Comparison of ENCODE assay signal across 16 mouse cellular contexts in genomic region chr6:140452736-140453135, GRCm38 (mm10).
"Had no signal": no experiment of that assay in that cellular context is flagged by ENCODE, and none has a peak within 500 bp of the region (broad histone marks: within the 10 kb centered on the region; RNA-seq: fewer than 3 reads in every experiment).

No protein-coding gene starts in this region.

- H3K27me3 ChIP-seq: neural tube, embryonic 12.5 days; neural tube, embryonic 13.5 days; neural tube, embryonic 15.5 days; stomach, embryonic 15.5 days had no signal

- H3K4me3 ChIP-seq: neural tube, embryonic 12.5 days; neural tube, embryonic 13.5 days; neural tube, embryonic 15.5 days; stomach, embryonic 15.5 days had no signal

- H3K36me3 ChIP-seq: neural tube, embryonic 15.5 days had no signal

- H3K4me2 ChIP-seq: neural tube, embryonic 12.5 days; neural tube, embryonic 13.5 days; neural tube, embryonic 15.5 days; stomach, embryonic 15.5 days had no signal

- H3K4me1 ChIP-seq: stomach, embryonic 15.5 days had no signal

- H3K9me3 ChIP-seq: neural tube, embryonic 12.5 days; neural tube, embryonic 13.5 days; neural tube, embryonic 15.5 days; stomach, embryonic 15.5 days had no signal

- DNase-seq: retina, postnatal 1 day; right cerebral cortex, postnatal 14 days; right cerebral cortex, postnatal 25 days; right cerebral cortex, postnatal 4 days; spleen, adult 18-20 months; thymus, adult 18-20 months; thymus, adult 2 months; thymus, postnatal 14 days; thymus, postnatal 25 days; thymus, postnatal 36 days; thymus, postnatal 4 days had no signal

- H3K9ac ChIP-seq: neural tube, embryonic 12.5 days; neural tube, embryonic 13.5 days; neural tube, embryonic 15.5 days; stomach, embryonic 15.5 days had no signal

- H3K27ac ChIP-seq: neural tube, embryonic 12.5 days; neural tube, embryonic 13.5 days; neural tube, embryonic 15.5 days; stomach, embryonic 15.5 days; stomach, postnatal 0 days had no signal
